Mouse (Mus musculus) embryonic facial prominence, embryonic 15.5 days (tissue): ENCODE results near the gene Vmn1r198. TPM values are rescaled to one million over a fixed set of nuclear protein-coding genes. Genes with fewer than 3 reads are reported as not detected.

Experiments
- ATAC-seq: fragments of 200-750 bp; cut with Nextera tagmentation; 2 replicates; pipeline ENCODE4 v1.8.0; 2017; ENCODE audit warnings: low read depth, moderate TSS enrichment; ENCODE audit not compliant: insufficient number of reproducible peaks, low FRiP score, low TSS enrichment
- H3K27ac ChIP-seq: fragments of 300-500 bp; sonication (generic); replicated peaks from 2 replicates; pipeline ENCODE4 v1.5.1; 2015; ENCODE audit warnings: mild to moderate bottlenecking, inconsistent platforms
- H3K27me3 ChIP-seq: fragments of 300-500 bp; sonication (generic); 2 replicates; pipeline ENCODE4 v1.6.1; 2015; ENCODE audit warnings: inconsistent platforms
- H3K36me3 ChIP-seq: fragments of 300-500 bp; sonication (generic); 2 replicates; pipeline ENCODE4 v1.6.1; 2015; ENCODE audit warnings: mild to moderate bottlenecking, inconsistent platforms
- H3K4me1 ChIP-seq: fragments of 300-500 bp; sonication (generic); 2 replicates; pipeline ENCODE4 v1.6.1; 2015; ENCODE audit warnings: inconsistent platforms
- H3K4me2 ChIP-seq: fragments of 300-500 bp; sonication (generic); replicated peaks from 2 replicates; pipeline ENCODE4 v1.6.1; 2015; ENCODE audit warnings: mild to moderate bottlenecking, inconsistent platforms
- H3K4me3 ChIP-seq: fragments of 300-500 bp; sonication (generic); replicated peaks from 2 replicates; pipeline ENCODE4 v1.5.1; 2015; ENCODE audit warnings: mild to moderate bottlenecking, inconsistent platforms
- H3K9ac ChIP-seq: fragments of 300-500 bp; sonication (generic); 2 replicates; pipeline ENCODE4 v1.6.1; 2015; ENCODE audit warnings: inconsistent platforms
- H3K9me3 ChIP-seq: fragments of 300-500 bp; sonication (generic); replicated peaks from 2 replicates; pipeline ENCODE4 v1.6.1; 2016; ENCODE audit warnings: inconsistent platforms
- WGBS: fragments of 180-500 bp; shearing (Covaris S2); methylation state at CpG from one replicate; pipeline ENCODE4 v1.1.7; 2015; 5-methylcytosine and 5-hydroxymethylcytosine counted together
- polyA plus RNA-seq: library from polyadenylated mRNA; unstranded; fragments of >200 nt; fragmentation: Nextera tagmentation; extraction: Ambion mirVana; gene quantifications from 2 replicates; pipeline ENCODE4 v1.2.1, GENCODE M21; 2015

Vmn1r198 gene
- polyA plus RNA-seq, 1 experiment from 2014 or later = not detected

DNA sequence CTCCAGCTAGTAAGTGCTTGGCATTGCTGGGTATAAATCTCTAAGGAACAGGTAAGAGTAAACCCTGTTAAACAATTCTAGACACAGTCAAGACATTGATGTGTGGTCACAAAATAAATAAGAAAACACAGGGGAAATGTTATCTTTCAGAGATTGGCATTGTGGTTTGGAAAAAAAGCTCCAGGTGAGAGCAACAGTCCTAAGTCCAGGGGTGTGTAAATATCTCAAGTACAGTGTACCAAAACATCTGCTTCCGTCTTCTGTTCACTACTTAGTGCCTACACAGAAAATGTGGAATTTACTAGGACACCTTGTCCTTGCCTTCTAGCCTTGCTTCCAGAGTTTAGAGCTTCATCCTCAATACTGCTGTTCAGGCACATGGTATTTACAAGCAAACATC, 36.9 kb downstream of the Vmn1r198 start:
- no peak overlapping the region for H3K27ac ChIP-seq
- H3K36me3 ChIP-seq = no peaks in the 10 kb centered on the region
- H3K4me1 ChIP-seq = no peaks in the 10 kb centered on the region
- H3K4me2 ChIP-seq = no peak overlapping the region
- no peak overlapping the region for H3K9ac ChIP-seq
- H3K27me3 ChIP-seq = no peaks in the 10 kb centered on the region
- H3K4me3 ChIP-seq = no peak overlapping the region
- 86% methylated on average over 1 of the region's 1 CpGs for WGBS
- no peaks in the 10 kb centered on the region for H3K9me3 ChIP-seq
- ATAC-seq = no peak

DNA sequence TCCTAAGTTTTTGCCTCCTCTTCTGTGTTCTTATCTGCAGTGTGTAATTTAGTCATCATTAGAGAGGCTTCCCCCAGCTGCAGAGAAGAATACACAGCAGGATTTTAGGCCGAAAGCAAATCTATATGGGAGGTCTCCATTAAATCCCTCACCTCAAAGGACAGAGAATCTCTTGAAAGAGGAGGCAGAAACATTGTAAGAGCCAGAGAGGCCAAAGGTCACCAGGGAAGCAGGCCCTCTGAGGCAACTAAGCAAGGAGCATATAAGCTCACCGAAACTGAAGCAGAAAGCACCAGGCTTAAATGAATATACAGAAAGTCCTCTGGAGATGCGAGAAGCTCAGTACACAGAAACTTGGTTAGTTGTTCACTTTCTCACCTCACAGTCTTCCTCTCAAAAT, 39.9 kb downstream of the Vmn1r198 start, which contains the start of gene Vmn1r200:
Gene Vmn1r200 (plus strand): TSS at position 301 of the 400 bp plus-strand sequence.
- Histone ChIP-seq H3K9me3 (no peaks in the 10 kb centered on the region), H3K36me3 (no peaks in the 10 kb centered on the region), H3K27ac (no peak within 1 kb of the TSS), H3K4me2 (no peak within 1 kb of the TSS), H3K4me3 (no peak within 1 kb of the TSS), H3K27me3 (no peaks in the 10 kb centered on the region), H3K4me1 (no peaks in the 10 kb centered on the region), H3K9ac (no peak within 1 kb of the TSS)
- 35% methylated on average over 3 of the region's 3 CpGs for WGBS
- ATAC-seq = no peak

DNA sequence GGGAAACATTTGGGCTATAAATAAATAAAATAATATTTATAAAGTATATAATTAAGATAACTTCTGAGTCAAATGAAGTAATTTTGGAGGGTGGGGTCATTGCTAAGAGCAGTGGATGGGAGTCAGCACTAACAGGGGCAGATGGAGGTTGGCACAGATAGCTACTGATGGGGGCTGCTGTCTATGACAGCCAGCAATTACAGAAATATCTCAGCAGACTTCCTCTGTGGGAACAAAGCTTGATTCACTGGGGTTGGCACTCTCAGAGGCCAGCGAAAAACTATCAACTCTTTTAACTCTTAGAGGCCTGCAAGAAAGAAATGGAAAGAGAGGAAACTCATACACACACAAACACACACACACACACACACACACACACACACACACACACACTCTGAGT, 52.8 kb downstream of the Vmn1r198 start:
- WGBS = 43% methylated on average over 1 of the region's 1 CpGs
- peaks cover 4% of the 10 kb centered on the region; the same call in 1 of the 2 replicates for H3K9me3 ChIP-seq
- H3K36me3 ChIP-seq = no peaks in the 10 kb centered on the region
- no peaks in the 10 kb centered on the region for H3K4me1 ChIP-seq
- no peak overlapping the region for H3K27ac ChIP-seq
- H3K27me3 ChIP-seq = no peaks in the 10 kb centered on the region
- ATAC-seq = no peak
- no peak overlapping the region for H3K9ac ChIP-seq
- no peak overlapping the region for H3K4me3 ChIP-seq
- no peak overlapping the region for H3K4me2 ChIP-seq

Other genes with a start within 250 kb of the Vmn1r198 start
- not detected in 2 replicates for gene Vmn1r189, start 244.5 kb upstream of the Vmn1r198 start, polyA plus RNA-seq
- not detected in 2 replicates for gene Vmn1r191, start 166.4 kb upstream of the Vmn1r198 start, polyA plus RNA-seq
- gene Vmn1r192, start 159.2 kb upstream of the Vmn1r198 start, polyA plus RNA-seq = not detected in 2 replicates
- not detected in 2 replicates for gene Vmn1r193, start 127.2 kb upstream of the Vmn1r198 start, polyA plus RNA-seq
- not detected in 2 replicates for gene Vmn1r194, start 106.1 kb upstream of the Vmn1r198 start, polyA plus RNA-seq
- gene Vmn1r195, start 79.8 kb upstream of the Vmn1r198 start, polyA plus RNA-seq = not detected in 2 replicates
- gene Vmn1r196, start 60.4 kb upstream of the Vmn1r198 start, polyA plus RNA-seq = 0.07 TPM in 2 replicates
- not detected in 2 replicates for gene Vmn1r197, start 25.8 kb upstream of the Vmn1r198 start, polyA plus RNA-seq
- gene Vmn1r199, start 29.5 kb downstream of the Vmn1r198 start, polyA plus RNA-seq = 0.14 TPM in 1 of 2 replicates, not detected in the other
- gene Vmn1r200, start 40.0 kb downstream of the Vmn1r198 start, polyA plus RNA-seq = not detected in 2 replicates
- not detected in 2 replicates for gene Vmn1r201, start 121.6 kb downstream of the Vmn1r198 start, polyA plus RNA-seq
- gene Vmn1r202, start 155.0 kb downstream of the Vmn1r198 start, polyA plus RNA-seq = not detected in 2 replicates
- gene Vmn1r203, start 167.8 kb downstream of the Vmn1r198 start, polyA plus RNA-seq = 0.03 TPM in 1 of 2 replicates, not detected in the other
- gene Vmn1r204, start 202.8 kb downstream of the Vmn1r198 start, polyA plus RNA-seq = not detected in 2 replicates
- not detected in 2 replicates for gene Vmn1r205, start 242.6 kb downstream of the Vmn1r198 start, polyA plus RNA-seq